Mouse (Mus musculus): ENCODE data around the gene Nostrin. TPM values are rescaled to one million over a fixed set of nuclear protein-coding genes. Genes with fewer than 3 reads are reported as not detected.

The Nostrin gene
- total RNA-seq, 1 experiment from 2014 or later = 4.4 TPM

- ATAC-seq (replicated peaks; ENCODE audit: low read depth, poor library complexity, severe bottlenecking) = no peak
Observed at GRCm38 (mm10) chr2:69187990-69188389, 52.4 kb downstream of the Nostrin start.

- no peak for ATAC-seq (replicated peaks; ENCODE audit: low read depth, poor library complexity, severe bottlenecking)
Observed at GRCm38 (mm10) chr2:69188732-69189131, 53.1 kb downstream of the Nostrin start.

GRCm38 (mm10) chr2:69189222-69189621, 53.6 kb downstream of the Nostrin start:
- ATAC-seq (replicated peaks; ENCODE audit: low read depth, poor library complexity, severe bottlenecking) = no peak

- ATAC-seq (replicated peaks; ENCODE audit: low read depth, poor library complexity, severe bottlenecking) = peak; percentile 77
Observed at GRCm38 (mm10) chr2:69191059-69191458, 55.5 kb downstream of the Nostrin start.

GRCm38 (mm10) chr2:69193555-69193954, 58.0 kb downstream of the Nostrin start:
- no peak for ATAC-seq (replicated peaks; ENCODE audit: low read depth, poor library complexity, severe bottlenecking)

- no peak for ATAC-seq (replicated peaks; ENCODE audit: low read depth, poor library complexity, severe bottlenecking)
Observed at GRCm38 (mm10) chr2:69205185-69205584, 69.6 kb downstream of the Nostrin start.

- peak; percentile 100 for ATAC-seq (replicated peaks; ENCODE audit: low read depth, poor library complexity, severe bottlenecking)
Observed at GRCm38 (mm10) chr2:69205791-69206351, 70.3 kb downstream of the Nostrin start, which contains the start of gene Spc25. Gene Spc25 (minus strand): TSS chr2:69206194.

GRCm38 (mm10) chr2:69206523-69206922, 70.9 kb downstream of the Nostrin start:
- ATAC-seq (replicated peaks; ENCODE audit: low read depth, poor library complexity, severe bottlenecking) = no peak

GRCm38 (mm10) chr2:69209684-69210083, 74.1 kb downstream of the Nostrin start:
- ATAC-seq (replicated peaks; ENCODE audit: low read depth, poor library complexity, severe bottlenecking) = no peak

GRCm38 (mm10) chr2:69210773-69211172, 75.2 kb downstream of the Nostrin start, which contains the start of gene G6pc2:
Gene G6pc2 (plus strand): TSS chr2:69211073.
- ATAC-seq (replicated peaks; ENCODE audit: low read depth, poor library complexity, severe bottlenecking) = no peak

GRCm38 (mm10) chr2:69212652-69213051, 77.1 kb downstream of the Nostrin start:
- ATAC-seq (replicated peaks; ENCODE audit: low read depth, poor library complexity, severe bottlenecking) = no peak

GRCm38 (mm10) chr2:69215242-69215641, 79.6 kb downstream of the Nostrin start:
- no peak for ATAC-seq (replicated peaks; ENCODE audit: low read depth, poor library complexity, severe bottlenecking)

GRCm38 (mm10) chr2:69221868-69222416, 86.3 kb downstream of the Nostrin start:
- no peak for ATAC-seq (replicated peaks; ENCODE audit: low read depth, poor library complexity, severe bottlenecking)

- no peak for ATAC-seq (replicated peaks; ENCODE audit: low read depth, poor library complexity, severe bottlenecking)
Observed at GRCm38 (mm10) chr2:69222815-69223214, 87.2 kb downstream of the Nostrin start.

GRCm38 (mm10) chr2:69224724-69225123, 89.1 kb downstream of the Nostrin start:
- no peak for ATAC-seq (replicated peaks; ENCODE audit: low read depth, poor library complexity, severe bottlenecking)

GRCm38 (mm10) chr2:69226876-69227275, 91.3 kb downstream of the Nostrin start:
- ATAC-seq (replicated peaks; ENCODE audit: low read depth, poor library complexity, severe bottlenecking) = no peak

- no peak for ATAC-seq (replicated peaks; ENCODE audit: low read depth, poor library complexity, severe bottlenecking)
Observed at GRCm38 (mm10) chr2:69228635-69229034, 93.0 kb downstream of the Nostrin start.

GRCm38 (mm10) chr2:69230137-69230536, 94.5 kb downstream of the Nostrin start:
- no peak for ATAC-seq (replicated peaks; ENCODE audit: low read depth, poor library complexity, severe bottlenecking)

GRCm38 (mm10) chr2:69232101-69232500, 96.5 kb downstream of the Nostrin start:
- ATAC-seq (replicated peaks; ENCODE audit: low read depth, poor library complexity, severe bottlenecking) = peak; percentile 65; the same call in 1 of the 2 replicates

GRCm38 (mm10) chr2:69234976-69235678, 99.5 kb downstream of the Nostrin start:
- no peak for ATAC-seq (replicated peaks; ENCODE audit: low read depth, poor library complexity, severe bottlenecking)

Data from common myeloid progenitor, adult 5-6 weeks (primary cell).